Mouse (Mus musculus): ENCODE results near the gene Sap30bp. TPM values are rescaled to one million over a fixed set of nuclear protein-coding genes. Genes with fewer than 3 reads are reported as not detected.

Gene Sap30bp
- total and polyA plus RNA-seq, 3 experiments, result 72.2 to 275 (median 167) TPM

- in situ Hi-C loops (cut with MboI; ENCODE audit: low pct_ligation_motif_present, low pct_unique_long_range_greater_than_20kb, low sequenced_read_pairs), result no loop called here
- H3K9me3 ChIP-seq (replicated peaks; ENCODE audit: low read length), result no peaks in the 10 kb centered on the region
- peaks cover 53 to 82% of the 10 kb centered on the region in 2 experiments for H3K36me3 ChIP-seq (replicated peaks in 1 of 2; ENCODE audit: control insufficient read depth in 1 of 2, insufficient read depth in 1 of 2, low read length in 1 of 2)
- TF ChIP-seq PAX5 (IDR thresholded peaks at IDR 0.05; ENCODE audit: low read length) (no peak), ETS1 (conservative IDR thresholded peaks at IDR 0.05; ENCODE audit: low read depth, low read length) (no peak), ELF1 (IDR thresholded peaks at IDR 0.05; ENCODE audit: low read depth, low read length) (no peak), MAZ (IDR thresholded peaks at IDR 0.05; ENCODE audit: low read depth, low read length) (no peak), HCFC1 (IDR thresholded peaks at IDR 0.05; ENCODE audit: low read depth, low read length) (no peak), E2F4 (IDR thresholded peaks at IDR 0.05; ENCODE audit: insufficient replicate concordance, low read depth, low read length) (no peak), KAT2A (IDR thresholded peaks at IDR 0.05; ENCODE audit: insufficient replicate concordance, low read length) (no peak), USF1 (IDR thresholded peaks at IDR 0.05; ENCODE audit: low read depth, low read length) (no peak), MAFK (IDR thresholded peaks at IDR 0.05; ENCODE audit: insufficient replicate concordance, low read length) (no peak), NRF1 (IDR thresholded peaks at IDR 0.05; ENCODE audit: low read depth, low read length) (no peak), IRF4 (IDR thresholded peaks at IDR 0.05; ENCODE audit: low read depth, low read length) (no peak), MYC (IDR thresholded peaks at IDR 0.05; ENCODE audit: low read depth, low read length) (no peak), CTCF (conservative IDR thresholded peaks at IDR 0.05 in 1 of 2, IDR thresholded peaks at IDR 0.05 in 1 of 2; ENCODE audit: low read depth in 2 of 2, low read length in 2 of 2) (no peak), TBP (conservative IDR thresholded peaks at IDR 0.05; ENCODE audit: low read depth, low read length) (no peak), NELFE (IDR thresholded peaks at IDR 0.05; ENCODE audit: low read depth, low read length) (no peak), SMC3 (IDR thresholded peaks at IDR 0.05; ENCODE audit: low read depth, low read length) (no peak), ZC3H11A (IDR thresholded peaks at IDR 0.05; ENCODE audit: low read depth, low read length) (no peak), CHD2 (IDR thresholded peaks at IDR 0.05; ENCODE audit: low read length) (no peak), MEF2A (IDR thresholded peaks at IDR 0.05; ENCODE audit: borderline replicate concordance, low read depth, low read length) (no peak)
- dilution Hi-C loops (cut with MboI; ENCODE audit: extremely low pct_ligation_motif_present, extremely low pct_unique_long_range_greater_than_20kb, low sequenced_read_pairs), result no loop called here
- no peaks in the 10 kb centered on the region for H3K27me3 ChIP-seq (replicated peaks)
- no peak for DNase-seq (ENCODE audit: extremely low read depth)
- no peak overlapping the region for H3K9ac ChIP-seq (ENCODE audit: insufficient read depth, low read depth)
- H3K27ac ChIP-seq (ENCODE audit: insufficient read depth, low read depth), result no peak overlapping the region
- H3K4me2 ChIP-seq (ENCODE audit: insufficient read depth, low read depth, poor library complexity, severe bottlenecking), result no peak overlapping the region
- no peak overlapping the region for H3K4me3 ChIP-seq (replicated peaks in 1 of 3; ENCODE audit: low read depth in 2 of 3, low read length in 2 of 3, poor library complexity in 1 of 3)
- H3K79me2 ChIP-seq (replicated peaks; ENCODE audit: control insufficient read depth, extremely low read depth, insufficient read depth, poor library complexity, severe bottlenecking), result no peaks in the 10 kb centered on the region
- H3K4me1 ChIP-seq (ENCODE audit: control insufficient read depth in 1 of 2, insufficient read depth in 2 of 2), result peaks cover 0 to 12% of the 10 kb centered on the region in 2 experiments; a peak in 1 of 4 replicates
Measured at GRCm38 (mm10) chr11:115919073-115919472, 14.0 kb upstream of the Sap30bp start.

GRCm38 (mm10) chr11:115920110-115920818 is 12.8 kb upstream of the Sap30bp start:
- in situ Hi-C loops (cut with MboI; ENCODE audit: low pct_ligation_motif_present, low pct_unique_long_range_greater_than_20kb, low sequenced_read_pairs) (no loop called here), dilution Hi-C loops (cut with MboI; ENCODE audit: extremely low pct_ligation_motif_present, extremely low pct_unique_long_range_greater_than_20kb, low sequenced_read_pairs) (no loop called here)
- H3K36me3 ChIP-seq (replicated peaks in 1 of 2; ENCODE audit: control insufficient read depth in 1 of 2, insufficient read depth in 1 of 2, low read length in 1 of 2), result peaks cover 56 to 82% of the 10 kb centered on the region in 2 experiments
- H3K4me3 ChIP-seq (replicated peaks in 1 of 3; ENCODE audit: low read depth in 2 of 3, low read length in 2 of 3, poor library complexity in 1 of 3), result no peak overlapping the region
- no peaks in the 10 kb centered on the region for H3K9me3 ChIP-seq (replicated peaks; ENCODE audit: low read length)
- DNase-seq (ENCODE audit: extremely low read depth), result peak; percentile 82
- H3K27me3 ChIP-seq (replicated peaks), result no peaks in the 10 kb centered on the region
- H3K27ac ChIP-seq (ENCODE audit: insufficient read depth, low read depth), result no peak overlapping the region
- peaks cover 0 to 21% of the 10 kb centered on the region in 2 experiments; a peak in 2 of 4 replicates for H3K4me1 ChIP-seq (ENCODE audit: control insufficient read depth in 1 of 2, insufficient read depth in 2 of 2)
- no peak overlapping the region for H3K4me2 ChIP-seq (ENCODE audit: insufficient read depth, low read depth, poor library complexity, severe bottlenecking)
- no peaks in the 10 kb centered on the region for H3K79me2 ChIP-seq (replicated peaks; ENCODE audit: control insufficient read depth, extremely low read depth, insufficient read depth, poor library complexity, severe bottlenecking)
- H3K9ac ChIP-seq (ENCODE audit: insufficient read depth, low read depth), result no peak overlapping the region
- TF ChIP-seq TCF12 (IDR thresholded peaks at IDR 0.05; ENCODE audit: low read depth, low read length) (0 out of 2 replicates have a peak, but pooled peaks have one; percentile 15), UBTF (IDR thresholded peaks at IDR 0.05; ENCODE audit: low read depth, low read length) (no peak), JUND (conservative IDR thresholded peaks at IDR 0.05; ENCODE audit: low read depth, low read length) (peak; percentile 51), CHD2 (IDR thresholded peaks at IDR 0.05; ENCODE audit: low read length) (no peak), RAD21 (IDR thresholded peaks at IDR 0.05; ENCODE audit: low read depth, low read length) (peak; percentile 76), BHLHE40 (IDR thresholded peaks at IDR 0.05; ENCODE audit: low read depth, low read length) (0 out of 2 replicates have a peak, but pooled peaks have one; percentile 12), NELFE (IDR thresholded peaks at IDR 0.05; ENCODE audit: low read depth, low read length) (peak; percentile 56; the same call in 1 of the 2 replicates), ZC3H11A (IDR thresholded peaks at IDR 0.05; ENCODE audit: low read depth, low read length) (peak; percentile 7; the same call in 1 of the 2 replicates), E2F4 (IDR thresholded peaks at IDR 0.05; ENCODE audit: insufficient replicate concordance, low read depth, low read length) (0 out of 2 replicates have a peak, but pooled peaks have one; percentile 32), RCOR1 (conservative IDR thresholded peaks at IDR 0.05; ENCODE audit: low read depth, low read length) (no peak), CTCF (conservative IDR thresholded peaks at IDR 0.05 in 1 of 2, IDR thresholded peaks at IDR 0.05 in 1 of 2; ENCODE audit: low read depth in 2 of 2, low read length in 2 of 2) (peak; percentile 83 to 87), HCFC1 (IDR thresholded peaks at IDR 0.05; ENCODE audit: low read depth, low read length) (0 out of 2 replicates have a peak, but pooled peaks have one; percentile 23), MAX (IDR thresholded peaks at IDR 0.05; ENCODE audit: low read length) (0 out of 2 replicates have a peak, but pooled peaks have one; percentile 16), SIN3A (IDR thresholded peaks at IDR 0.05; ENCODE audit: low read length) (peak; percentile 24; the same call in 1 of the 2 replicates), PAX5 (IDR thresholded peaks at IDR 0.05; ENCODE audit: low read length) (no peak), POLR2A (IDR thresholded peaks at IDR 0.05; ENCODE audit: low read depth, low read length) (no peak), MYC (IDR thresholded peaks at IDR 0.05; ENCODE audit: low read depth, low read length) (peak; percentile 62; the same call in 1 of the 2 replicates), EP300 (IDR thresholded peaks at IDR 0.05; ENCODE audit: low read length) (no peak), KAT2A (IDR thresholded peaks at IDR 0.05; ENCODE audit: insufficient replicate concordance, low read length) (peak; percentile 72; the same call in 1 of the 2 replicates), SMC3 (IDR thresholded peaks at IDR 0.05; ENCODE audit: low read depth, low read length) (peak; percentile 77)
